Mouse (Mus musculus): ENCODE measurements around the gene Fjx1. TPM values are rescaled to one million over a fixed set of nuclear protein-coding genes. Genes with fewer than 3 reads are reported as not detected.

Gene Fjx1
- polyA plus RNA-seq, 1 experiment from 2014 or later = 48.6 TPM

GRCm38 (mm10) chr2:102450248-102450760 lies 2.0 kb downstream of the Fjx1 start:
- Histone ChIP-seq H3K4me1 (peaks cover 24% of the 10 kb centered on the region), H3K27ac (peak overlapping the region; percentile 98), H3K4me3 (replicated peaks) (peak overlapping the region; percentile 88), H3K36me3 (replicated peaks) (peaks cover 10% of the 10 kb centered on the region; the same call in 1 of the 2 replicates), H3K27me3 (no peaks in the 10 kb centered on the region), H3K4me2 (peak overlapping the region; percentile 86), H3K9me3 (no peaks in the 10 kb centered on the region), H3K9ac (peak overlapping the region; percentile 96)
- peak; percentile 24 for ATAC-seq (ENCODE audit: low FRiP score)
- WGBS = under 1% methylated on average over 43 of the region's 43 CpGs

DNA sequence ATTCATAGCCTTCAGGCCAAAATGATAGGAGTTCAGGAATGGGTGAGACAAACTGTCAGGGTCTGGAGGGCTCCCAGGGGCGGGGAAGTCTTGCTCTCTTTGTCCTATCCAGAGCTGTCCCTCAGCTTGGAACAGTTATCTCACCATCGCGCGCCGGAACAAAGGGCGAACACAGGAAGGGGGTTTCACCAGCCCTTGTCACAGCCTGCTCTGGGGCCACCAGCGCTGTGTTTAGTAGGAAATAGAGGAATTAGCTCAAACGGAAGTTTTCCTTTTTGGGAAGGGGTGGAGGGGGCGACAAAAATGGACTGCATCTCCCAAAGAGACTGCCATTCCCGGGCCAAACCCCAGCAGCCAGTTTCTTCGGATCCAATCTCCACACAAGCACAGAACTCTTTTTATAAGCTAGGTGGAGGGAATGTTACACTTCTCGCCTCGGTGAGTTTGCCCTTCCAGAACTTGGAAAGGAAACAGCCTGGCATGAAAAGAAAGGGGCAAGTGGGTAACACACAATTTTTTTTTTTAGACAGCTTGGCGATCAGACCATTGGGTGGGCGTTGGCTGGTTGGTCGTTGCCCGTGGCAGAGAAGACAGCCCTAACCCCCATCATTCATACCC lies 2.6 kb downstream of the Fjx1 start:
- no peaks in the 10 kb centered on the region for H3K27me3 ChIP-seq
- peaks cover 10% of the 10 kb centered on the region; the same call in 1 of the 2 replicates for H3K36me3 ChIP-seq (replicated peaks)
- H3K27ac ChIP-seq = peak overlapping the region; percentile 98
- no peaks in the 10 kb centered on the region for H3K9me3 ChIP-seq
- under 1% methylated on average over 17 of the region's 17 CpGs for WGBS
- H3K4me1 ChIP-seq = peaks cover 24% of the 10 kb centered on the region
- H3K4me3 ChIP-seq (replicated peaks) = peak overlapping the region; percentile 88
- H3K9ac ChIP-seq = peak overlapping the region; percentile 96
- H3K4me2 ChIP-seq = peak overlapping the region; percentile 86
- peak; percentile 55 for ATAC-seq (ENCODE audit: low FRiP score)

DNA sequence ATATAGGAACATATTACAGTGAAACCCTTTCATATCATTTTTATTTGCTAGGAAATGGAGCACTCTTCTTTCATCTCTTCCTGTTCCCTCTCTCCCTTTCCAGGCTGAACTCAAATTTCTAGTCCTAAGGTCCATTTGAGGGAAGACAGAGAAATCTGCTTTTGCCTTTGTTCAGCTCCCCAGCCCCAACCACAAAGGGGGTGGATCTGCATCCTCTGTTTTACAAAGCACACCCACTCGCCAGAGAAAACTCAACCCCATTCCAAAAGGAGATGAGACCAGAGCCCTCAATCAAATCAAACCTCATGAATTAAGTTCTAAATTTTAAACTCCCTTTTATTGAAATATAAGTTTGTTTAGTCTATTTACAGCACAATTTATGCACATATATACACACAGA lies 3.2 kb downstream of the Fjx1 start:
- peak overlapping the region; percentile 86 for H3K4me2 ChIP-seq
- WGBS = 15% methylated on average over 1 of the region's 1 CpGs
- peaks cover 10% of the 10 kb centered on the region; the same call in 1 of the 2 replicates for H3K36me3 ChIP-seq (replicated peaks)
- H3K27me3 ChIP-seq = no peaks in the 10 kb centered on the region
- H3K9ac ChIP-seq = 0 out of 2 replicates have a peak overlapping the region, but pooled peaks have one; percentile 4
- ATAC-seq (ENCODE audit: low FRiP score) = no peak
- no peak overlapping the region for H3K27ac ChIP-seq
- H3K9me3 ChIP-seq = no peaks in the 10 kb centered on the region
- peaks cover 24% of the 10 kb centered on the region for H3K4me1 ChIP-seq
- peak overlapping the region; percentile 88 for H3K4me3 ChIP-seq (replicated peaks)

GRCm38 (mm10) chr2:102447831-102448230 lies 4.5 kb downstream of the Fjx1 start:
- WGBS = 78% methylated on average over 7 of the region's 7 CpGs
- Histone ChIP-seq H3K9ac (no peak overlapping the region), H3K27me3 (no peaks in the 10 kb centered on the region), H3K4me1 (peaks cover 20% of the 10 kb centered on the region), H3K27ac (no peak overlapping the region), H3K9me3 (no peaks in the 10 kb centered on the region), H3K4me3 (replicated peaks) (no peak overlapping the region), H3K36me3 (replicated peaks) (peaks cover 10% of the 10 kb centered on the region; the same call in 1 of the 2 replicates), H3K4me2 (no peak overlapping the region)
- no peak for ATAC-seq (ENCODE audit: low FRiP score)

DNA sequence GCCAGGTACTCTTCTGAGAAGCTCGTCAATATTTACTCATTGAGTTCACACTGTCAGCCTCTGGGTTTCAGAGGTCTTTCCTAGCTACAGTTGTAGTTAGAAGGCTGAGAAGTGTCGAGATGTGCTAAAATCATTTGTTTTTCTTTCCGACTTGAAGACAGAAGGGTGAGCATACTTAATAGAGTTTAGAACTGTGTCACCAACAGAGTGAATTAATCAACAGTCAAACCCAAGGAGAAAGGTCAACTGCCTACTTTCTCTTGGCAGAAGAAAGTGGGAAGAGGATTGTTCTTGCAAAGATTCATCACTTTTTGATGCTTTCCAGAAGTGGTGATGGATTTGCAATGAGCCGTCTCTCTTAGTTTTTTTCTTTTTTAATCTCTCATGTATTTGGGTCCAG lies 5.4 kb downstream of the Fjx1 start:
- ATAC-seq (ENCODE audit: low FRiP score) = no peak
- Histone ChIP-seq H3K9ac (no peak overlapping the region), H3K4me3 (replicated peaks) (no peak overlapping the region), H3K27me3 (no peaks in the 10 kb centered on the region), H3K9me3 (no peaks in the 10 kb centered on the region), H3K27ac (no peak overlapping the region), H3K4me1 (peaks cover 18% of the 10 kb centered on the region), H3K4me2 (no peak overlapping the region), H3K36me3 (replicated peaks) (peaks cover 10% of the 10 kb centered on the region; the same call in 1 of the 2 replicates)
- 91% methylated on average over 4 of the region's 4 CpGs for WGBS

GRCm38 (mm10) chr2:102437357-102438030 lies 14.8 kb downstream of the Fjx1 start:
- H3K4me3 ChIP-seq (replicated peaks) = no peak overlapping the region
- no peaks in the 10 kb centered on the region for H3K36me3 ChIP-seq (replicated peaks)
- peaks cover 3% of the 10 kb centered on the region; the same call in 1 of the 2 replicates for H3K4me1 ChIP-seq
- WGBS = 25% methylated on average over 8 of the region's 8 CpGs
- H3K9me3 ChIP-seq = no peaks in the 10 kb centered on the region
- H3K27ac ChIP-seq = no peak overlapping the region
- H3K4me2 ChIP-seq = no peak overlapping the region
- no peak overlapping the region for H3K9ac ChIP-seq
- H3K27me3 ChIP-seq = no peaks in the 10 kb centered on the region
- ATAC-seq (ENCODE audit: low FRiP score) = no peak

GRCm38 (mm10) chr2:102433879-102434278 lies 18.4 kb downstream of the Fjx1 start:
- Histone ChIP-seq H3K27me3 (no peaks in the 10 kb centered on the region), H3K4me1 (peaks cover 3% of the 10 kb centered on the region; the same call in 1 of the 2 replicates), H3K9me3 (no peaks in the 10 kb centered on the region), H3K9ac (no peak overlapping the region), H3K27ac (no peak overlapping the region), H3K4me3 (replicated peaks) (no peak overlapping the region), H3K4me2 (no peak overlapping the region), H3K36me3 (replicated peaks) (no peaks in the 10 kb centered on the region)
- ATAC-seq (ENCODE audit: low FRiP score) = no peak
- 95% methylated on average over 1 of the region's 1 CpGs for WGBS

DNA sequence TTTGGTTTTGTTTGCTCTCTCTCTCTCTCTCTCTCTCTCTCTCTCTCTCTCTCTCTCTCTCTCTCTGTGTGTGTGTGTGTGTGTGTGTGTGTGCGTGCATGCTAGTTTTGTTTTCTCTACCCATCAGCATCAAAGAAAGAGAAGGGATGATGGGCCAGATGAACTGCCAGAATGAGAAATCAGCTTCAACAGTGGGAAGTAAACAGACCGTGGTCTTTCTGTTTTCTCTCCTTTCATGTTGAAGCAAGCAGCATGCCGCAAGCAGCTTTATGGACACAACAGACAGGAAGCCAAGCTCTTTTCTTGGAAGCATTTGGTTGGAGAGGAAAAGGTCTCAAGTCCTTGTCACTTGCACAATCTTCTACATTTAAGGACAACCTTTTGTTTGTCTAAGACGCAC lies 21.2 kb downstream of the Fjx1 start:
- H3K9me3 ChIP-seq = no peaks in the 10 kb centered on the region
- no peak overlapping the region for H3K4me2 ChIP-seq
- H3K27me3 ChIP-seq = no peaks in the 10 kb centered on the region
- H3K4me1 ChIP-seq = no peaks in the 10 kb centered on the region; the same call in 1 of the 2 replicates
- no peak overlapping the region for H3K9ac ChIP-seq
- H3K36me3 ChIP-seq (replicated peaks) = no peaks in the 10 kb centered on the region
- no peak overlapping the region for H3K4me3 ChIP-seq (replicated peaks)
- no peak for ATAC-seq (ENCODE audit: low FRiP score)
- WGBS = 56% methylated on average over 3 of the region's 4 CpGs
- H3K27ac ChIP-seq = no peak overlapping the region

GRCm38 (mm10) chr2:102427974-102428373 lies 24.3 kb downstream of the Fjx1 start:
- Histone ChIP-seq H3K9ac (no peak overlapping the region), H3K27me3 (no peaks in the 10 kb centered on the region; the same call in 1 of the 2 replicates), H3K9me3 (no peaks in the 10 kb centered on the region), H3K36me3 (replicated peaks) (no peaks in the 10 kb centered on the region), H3K27ac (no peak overlapping the region), H3K4me3 (replicated peaks) (no peak overlapping the region), H3K4me2 (no peak overlapping the region), H3K4me1 (no peaks in the 10 kb centered on the region; the same call in 1 of the 2 replicates)
- no peak for ATAC-seq (ENCODE audit: low FRiP score)

DNA sequence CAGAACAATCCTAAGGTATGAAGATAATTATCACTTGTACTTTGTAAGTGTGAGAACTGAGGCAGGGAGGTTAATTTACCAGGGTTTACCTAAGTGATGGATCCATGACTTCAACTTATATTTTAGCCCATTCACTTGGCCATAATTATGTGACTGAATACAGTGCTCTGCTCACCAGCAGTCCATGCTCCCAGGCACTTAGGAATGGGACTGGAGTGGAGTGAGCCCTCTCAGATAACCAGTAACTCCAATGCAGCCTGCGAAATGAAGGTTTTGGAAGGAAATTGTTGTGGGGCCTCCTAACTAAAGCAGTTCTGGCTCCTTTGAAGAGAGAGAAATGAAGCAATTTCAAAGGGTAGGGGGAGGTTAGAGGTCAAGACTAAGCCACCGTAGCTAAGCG lies 25.9 kb downstream of the Fjx1 start:
- Histone ChIP-seq H3K27me3 (no peaks in the 10 kb centered on the region; the same call in 1 of the 2 replicates), H3K4me2 (no peak overlapping the region), H3K9me3 (no peaks in the 10 kb centered on the region), H3K36me3 (replicated peaks) (no peaks in the 10 kb centered on the region), H3K27ac (no peak overlapping the region), H3K9ac (no peak overlapping the region), H3K4me1 (no peaks in the 10 kb centered on the region; the same call in 1 of the 2 replicates), H3K4me3 (replicated peaks) (no peak overlapping the region)
- WGBS = 54% methylated on average over 3 of the region's 3 CpGs
- no peak for ATAC-seq (ENCODE audit: low FRiP score)

DNA sequence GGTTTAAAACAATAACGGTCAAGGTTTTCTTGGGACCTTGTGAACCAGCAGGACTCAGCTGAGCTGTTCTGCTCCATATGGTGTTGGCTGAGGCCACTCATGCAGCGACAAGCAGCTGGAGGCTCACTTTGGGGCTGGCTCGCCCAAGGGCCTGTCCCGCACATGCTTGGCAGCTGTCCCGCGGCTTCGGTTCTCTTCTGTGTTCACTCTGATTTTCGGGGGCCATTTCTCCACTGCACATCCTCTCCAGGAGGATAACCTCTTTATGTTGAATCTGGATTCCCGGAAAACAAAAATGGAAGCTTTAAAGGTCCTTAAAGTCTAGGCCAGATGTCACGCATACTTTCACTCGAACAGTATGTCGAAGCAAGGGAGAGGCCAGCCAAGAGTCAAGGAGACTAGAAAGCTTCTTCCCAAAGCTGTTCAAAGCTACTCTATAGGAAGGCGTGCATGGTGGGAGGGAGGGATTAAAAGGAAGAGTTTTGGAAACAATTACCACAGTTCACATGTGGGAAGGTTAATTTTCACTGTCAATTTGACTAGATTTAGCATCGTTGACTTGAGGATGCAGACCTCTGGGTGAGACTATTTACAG lies 36.1 kb downstream of the Fjx1 start:
- no peak for ATAC-seq (ENCODE audit: low FRiP score)
- no peak overlapping the region for H3K4me3 ChIP-seq (replicated peaks)
- no peak overlapping the region for H3K27ac ChIP-seq
- no peaks in the 10 kb centered on the region for H3K9me3 ChIP-seq
- H3K4me2 ChIP-seq = no peak overlapping the region
- H3K4me1 ChIP-seq = no peaks in the 10 kb centered on the region
- 86% methylated on average over 14 of the region's 14 CpGs for WGBS
- H3K9ac ChIP-seq = no peak overlapping the region
- no peaks in the 10 kb centered on the region for H3K36me3 ChIP-seq (replicated peaks)
- H3K27me3 ChIP-seq = peaks cover 4% of the 10 kb centered on the region; the same call in 1 of the 2 replicates

- peaks cover 4% of the 10 kb centered on the region; the same call in 1 of the 2 replicates for H3K27me3 ChIP-seq
- H3K9ac ChIP-seq = no peak overlapping the region
- no peak overlapping the region for H3K4me2 ChIP-seq
- H3K4me1 ChIP-seq = peaks cover 5% of the 10 kb centered on the region
- no peaks in the 10 kb centered on the region for H3K9me3 ChIP-seq
- ATAC-seq (ENCODE audit: low FRiP score) = no peak
- H3K27ac ChIP-seq = no peak overlapping the region
- WGBS = 80% methylated on average over 2 of the region's 2 CpGs
- H3K36me3 ChIP-seq (replicated peaks) = no peaks in the 10 kb centered on the region
- H3K4me3 ChIP-seq (replicated peaks) = no peak overlapping the region
Observed at GRCm38 (mm10) chr2:102412738-102413137, 39.6 kb downstream of the Fjx1 start.
